Mouse (Mus musculus) testis, adult 2 months (tissue): ENCODE measurements around the gene Zfp654.

Source experiments
- CTCF ChIP-seq: fragments of 200-500 bp; IDR thresholded peaks from 2 replicates; pipeline ENCODE4 v1.5.1; 2012; ENCODE audit warnings: low read depth, mild to moderate bottlenecking, inconsistent platforms, low read length, moderate library complexity; ENCODE audit not compliant: control insufficient read depth, insufficient read depth, insufficient replicate concordance
- POLR2A ChIP-seq: fragments of 200-500 bp; IDR thresholded peaks from 2 replicates; pipeline ENCODE4 v1.6.1; 2012; ENCODE audit warnings: low read depth, mild to moderate bottlenecking, inconsistent platforms, low read length, moderate library complexity; ENCODE audit not compliant: control insufficient read depth

- TF ChIP-seq CTCF (no peak), POLR2A (no peak)
Observed at GRCm38 (mm10) chr16:64869621-64870020, 18.2 kb upstream of the Zfp654 start.
